Mouse (Mus musculus) lung, adult 2 months (tissue): ENCODE data around the gene Dlgap1.

ENCODE experiments used
- CTCF ChIP-seq: fragments of 200-500 bp; IDR thresholded peaks from 2 replicates; pipeline ENCODE4 v1.5.1; 2011; ENCODE audit warnings: mild to moderate bottlenecking, low read length, control low read depth; ENCODE audit not compliant: insufficient read depth
- POLR2A ChIP-seq: fragments of 200-500 bp; IDR thresholded peaks from 2 replicates; pipeline ENCODE4 v1.6.1; 2011; ENCODE audit warnings: low read depth, mild to moderate bottlenecking, control low read depth, low read length, borderline replicate concordance; ENCODE audit errors: extremely low read depth

- TF ChIP-seq POLR2A (no peak), CTCF (no peak)
Measured at GRCm38 (mm10) chr17:70663992-70664391, 695.1 kb downstream of the Dlgap1 start.
